Mouse (Mus musculus): ENCODE measurements around the gene B230217C12Rik. TPM values are rescaled to one million over a fixed set of nuclear protein-coding genes. Genes with fewer than 3 reads are reported as not detected.

B230217C12Rik gene
- polyA plus RNA-seq, 1 experiment, result not detected

GRCm38 (mm10) chr11:97805662-97806612 lies 34.6 kb upstream of the B230217C12Rik start:
- Histone ChIP-seq H3K4me1 (ENCODE audit: control insufficient read depth, insufficient read depth, low read length) (peaks cover 4% of the 10 kb centered on the region; the same call in 1 of the 2 replicates), H3K27ac (ENCODE audit: control insufficient read depth, insufficient read depth, low read depth, low read length, poor library complexity) (no peak overlapping the region), H3K4me3 (replicated peaks; ENCODE audit: control insufficient read depth, low read depth, low read length) (no peak overlapping the region)
- WGBS, result 78% methylated on average over 15 of the region's 15 CpGs
- TF ChIP-seq POLR2A (IDR thresholded peaks at IDR 0.05; ENCODE audit: borderline replicate concordance, control insufficient read depth, low read depth, low read length) (no peak), CTCF (IDR thresholded peaks at IDR 0.05; ENCODE audit: control insufficient read depth, insufficient read depth, low read length) (no peak)

GRCm38 (mm10) chr11:97806613-97806964 lies 34.0 kb upstream of the B230217C12Rik start:
- no peak overlapping the region for H3K4me3 ChIP-seq (replicated peaks; ENCODE audit: control insufficient read depth, low read depth, low read length)
- H3K27ac ChIP-seq (ENCODE audit: control insufficient read depth, insufficient read depth, low read depth, low read length, poor library complexity), result no peak overlapping the region
- WGBS, result 83% methylated on average over 7 of the region's 7 CpGs
- TF ChIP-seq POLR2A (IDR thresholded peaks at IDR 0.05; ENCODE audit: borderline replicate concordance, control insufficient read depth, low read depth, low read length) (no peak), CTCF (IDR thresholded peaks at IDR 0.05; ENCODE audit: control insufficient read depth, insufficient read depth, low read length) (no peak)
- peaks cover 4% of the 10 kb centered on the region; the same call in 1 of the 2 replicates for H3K4me1 ChIP-seq (ENCODE audit: control insufficient read depth, insufficient read depth, low read length)

GRCm38 (mm10) chr11:97807626-97808025 lies 33.0 kb upstream of the B230217C12Rik start:
- no peak for TF ChIP-seq POLR2A (IDR thresholded peaks at IDR 0.05; ENCODE audit: borderline replicate concordance, control insufficient read depth, low read depth, low read length)
- no peak for TF ChIP-seq CTCF (IDR thresholded peaks at IDR 0.05; ENCODE audit: control insufficient read depth, insufficient read depth, low read length)
- H3K4me1 ChIP-seq (ENCODE audit: control insufficient read depth, insufficient read depth, low read length), result peaks cover 2% of the 10 kb centered on the region; the same call in 1 of the 2 replicates
- H3K4me3 ChIP-seq (replicated peaks; ENCODE audit: control insufficient read depth, low read depth, low read length), result no peak overlapping the region
- H3K27ac ChIP-seq (ENCODE audit: control insufficient read depth, insufficient read depth, low read depth, low read length, poor library complexity), result no peak overlapping the region
- WGBS, result 54% methylated on average over 6 of the region's 6 CpGs

GRCm38 (mm10) chr11:97808093-97808492 lies 32.5 kb upstream of the B230217C12Rik start:
- no peak for TF ChIP-seq POLR2A (IDR thresholded peaks at IDR 0.05; ENCODE audit: borderline replicate concordance, control insufficient read depth, low read depth, low read length)
- TF ChIP-seq CTCF (IDR thresholded peaks at IDR 0.05; ENCODE audit: control insufficient read depth, insufficient read depth, low read length), result no peak
- WGBS, result 67% methylated on average over 2 of the region's 2 CpGs

GRCm38 (mm10) chr11:97808621-97809234 lies 31.9 kb upstream of the B230217C12Rik start:
- H3K4me3 ChIP-seq (replicated peaks; ENCODE audit: control insufficient read depth, low read depth, low read length), result no peak overlapping the region
- no peak for TF ChIP-seq CTCF (IDR thresholded peaks at IDR 0.05; ENCODE audit: control insufficient read depth, insufficient read depth, low read length)
- no peak for TF ChIP-seq POLR2A (IDR thresholded peaks at IDR 0.05; ENCODE audit: borderline replicate concordance, control insufficient read depth, low read depth, low read length)
- no peak overlapping the region for H3K27ac ChIP-seq (ENCODE audit: control insufficient read depth, insufficient read depth, low read depth, low read length, poor library complexity)
- 79% methylated on average over 5 of the region's 5 CpGs for WGBS
- H3K4me1 ChIP-seq (ENCODE audit: control insufficient read depth, insufficient read depth, low read length), result peaks cover 5% of the 10 kb centered on the region

More at GRCm38 (mm10) chr11:97808093-97808492, 32.5 kb upstream of the B230217C12Rik start:
- Histone ChIP-seq H3K4me1 (ENCODE audit: control insufficient read depth, insufficient read depth, low read length) (peaks cover 2% of the 10 kb centered on the region; the same call in 1 of the 2 replicates), H3K27ac (ENCODE audit: control insufficient read depth, insufficient read depth, low read depth, low read length, poor library complexity) (no peak overlapping the region), H3K4me3 (replicated peaks; ENCODE audit: control insufficient read depth, low read depth, low read length) (no peak overlapping the region)

- peaks cover 5% of the 10 kb centered on the region for H3K4me1 ChIP-seq (ENCODE audit: control insufficient read depth, insufficient read depth, low read length)
- no peak overlapping the region for H3K4me3 ChIP-seq (replicated peaks; ENCODE audit: control insufficient read depth, low read depth, low read length)
- no peak for TF ChIP-seq POLR2A (IDR thresholded peaks at IDR 0.05; ENCODE audit: borderline replicate concordance, control insufficient read depth, low read depth, low read length)
- TF ChIP-seq CTCF (IDR thresholded peaks at IDR 0.05; ENCODE audit: control insufficient read depth, insufficient read depth, low read length), result no peak
- no peak overlapping the region for H3K27ac ChIP-seq (ENCODE audit: control insufficient read depth, insufficient read depth, low read depth, low read length, poor library complexity)
- 63% methylated on average over 7 of the region's 7 CpGs for WGBS
Observed at GRCm38 (mm10) chr11:97809235-97810121, 31.1 kb upstream of the B230217C12Rik start.

GRCm38 (mm10) chr11:97810356-97810755 lies 30.2 kb upstream of the B230217C12Rik start:
- peaks cover 7% of the 10 kb centered on the region for H3K4me1 ChIP-seq (ENCODE audit: control insufficient read depth, insufficient read depth, low read length)
- no peak overlapping the region for H3K4me3 ChIP-seq (replicated peaks; ENCODE audit: control insufficient read depth, low read depth, low read length)
- no peak overlapping the region for H3K27ac ChIP-seq (ENCODE audit: control insufficient read depth, insufficient read depth, low read depth, low read length, poor library complexity)
- WGBS, result 40% methylated on average over 7 of the region's 7 CpGs
- TF ChIP-seq POLR2A (IDR thresholded peaks at IDR 0.05; ENCODE audit: borderline replicate concordance, control insufficient read depth, low read depth, low read length), result no peak
- TF ChIP-seq CTCF (IDR thresholded peaks at IDR 0.05; ENCODE audit: control insufficient read depth, insufficient read depth, low read length), result no peak

Data from bone marrow, adult 2 months (tissue).